Mouse (Mus musculus) lung, postnatal 0 days (tissue): Measurements from ENCODE around the gene Msantd1. TPM values are rescaled to one million over a fixed set of nuclear protein-coding genes. Genes with fewer than 3 reads are reported as not detected.

Source experiments
- ATAC-seq: fragments of 200-750 bp; cut with Nextera tagmentation; 2 replicates; pipeline ENCODE4 v1.8.0; 2017; ENCODE audit warnings: moderate library complexity
- DNase-seq: peaks from one replicate; pipeline ENCODE4 v3.0.0-alpha.2; 2016; ENCODE audit warnings: low spot score
- H3K27ac ChIP-seq: fragments of 300-500 bp; sonication (generic); 2 replicates; pipeline ENCODE4 v1.5.1; 2014; ENCODE audit warnings: antibody characterized with exemption, mild to moderate bottlenecking, low read length, mixed read lengths
- H3K27me3 ChIP-seq: fragments of 300-500 bp; sonication (generic); replicated peaks from 2 replicates; pipeline ENCODE4 v1.6.1; 2014; ENCODE audit warnings: low read length, mixed read lengths; ENCODE audit not compliant: insufficient read depth
- H3K36me3 ChIP-seq: fragments of 300-500 bp; sonication (generic); 2 replicates; pipeline ENCODE4 v1.6.1; 2014; ENCODE audit warnings: low read length, mixed read lengths; ENCODE audit not compliant: insufficient read depth
- H3K4me1 ChIP-seq: fragments of 300-500 bp; sonication (generic); 2 replicates; pipeline ENCODE4 v1.6.1; 2014; ENCODE audit warnings: antibody characterized with exemption, low read depth, low read length, mixed read lengths; ENCODE audit not compliant: insufficient read depth
- H3K4me2 ChIP-seq: fragments of 300-500 bp; sonication (generic); replicated peaks from 2 replicates; pipeline ENCODE4 v1.6.1; 2014; ENCODE audit warnings: low read depth, mild to moderate bottlenecking, low read length, moderate library complexity, mixed read lengths
- H3K4me3 ChIP-seq: fragments of 300-500 bp; sonication (generic); 2 replicates; pipeline ENCODE4 v1.5.1; 2014; ENCODE audit warnings: low read depth, low read length
- H3K9ac ChIP-seq: fragments of 300-500 bp; sonication (generic); replicated peaks from 2 replicates; pipeline ENCODE4 v1.6.1; 2014; ENCODE audit warnings: low read depth, mild to moderate bottlenecking
- H3K9me3 ChIP-seq: fragments of 300-500 bp; sonication (generic); 2 replicates; pipeline ENCODE4 v1.6.1; 2016; ENCODE audit warnings: low read length, mixed read lengths
- CTCF ChIP-seq: IDR thresholded peaks from 2 replicates; pipeline ENCODE4 v1.5.1; 2016; ENCODE audit warnings: antibody characterized with exemption, mild to moderate bottlenecking
- EP300 ChIP-seq: IDR thresholded peaks from 2 replicates; pipeline ENCODE4 v1.6.1; 2016; ENCODE audit warnings: antibody characterized with exemption, mild to moderate bottlenecking, control low read depth
- WGBS: fragments of 180-500 bp; shearing (Covaris S2); extraction: QIAGEN DNeasy Blood & Tissue Kit; methylation state at CpG from one replicate; pipeline ENCODE4 v1.1.7; 2014; 5-methylcytosine and 5-hydroxymethylcytosine counted together
- polyA plus RNA-seq: library from polyadenylated mRNA; unstranded; fragments of >200 nt; fragmentation: Nextera tagmentation; extraction: Ambion mirVana; gene quantifications from 2 replicates; pipeline ENCODE4 v1.2.1, GENCODE M21; 2015

The Msantd1 gene
- polyA plus RNA-seq, 1 experiment from 2014 or later, result 0.50 TPM

- H3K27ac ChIP-seq, result no peak overlapping the region; the same call in 1 of the 2 replicates
- H3K9me3 ChIP-seq, result no peaks in the 10 kb centered on the region
- H3K4me1 ChIP-seq, result peaks cover 20% of the 10 kb centered on the region
- no peak overlapping the region for H3K9ac ChIP-seq
- H3K27me3 ChIP-seq, result no peaks in the 10 kb centered on the region
- no peak overlapping the region for H3K4me3 ChIP-seq
- TF ChIP-seq EP300, result no peak
- TF ChIP-seq CTCF, result no peak
- H3K36me3 ChIP-seq, result no peaks in the 10 kb centered on the region
- ATAC-seq (peak; percentile 39; the same call in 1 of the 2 replicates), DNase-seq (peak; percentile 60)
- WGBS, result 28% methylated on average over 5 of the region's 5 CpGs
- H3K4me2 ChIP-seq, result no peak overlapping the region
Observed at GRCm38 (mm10) chr5:34955630-34956029, 47.8 kb downstream of the Msantd1 start.

- peaks cover 17% of the 10 kb centered on the region for H3K4me1 ChIP-seq
- ATAC-seq (no peak), DNase-seq (no peak)
- no peaks in the 10 kb centered on the region for H3K36me3 ChIP-seq
- no peak overlapping the region; the same call in 1 of the 2 replicates for H3K27ac ChIP-seq
- H3K9me3 ChIP-seq, result no peaks in the 10 kb centered on the region
- no peaks in the 10 kb centered on the region for H3K27me3 ChIP-seq
- H3K4me3 ChIP-seq, result no peak overlapping the region
- H3K4me2 ChIP-seq, result no peak overlapping the region
- no peak for TF ChIP-seq EP300
- TF ChIP-seq CTCF, result no peak
- H3K9ac ChIP-seq, result no peak overlapping the region
- 68% methylated on average over 7 of the region's 7 CpGs for WGBS
Observed at GRCm38 (mm10) chr5:34956151-34956550, 48.3 kb downstream of the Msantd1 start.

- ATAC-seq, result peak; percentile 77
Observed at GRCm38 (mm10) chr5:34957015-34957414, 49.2 kb downstream of the Msantd1 start.

GRCm38 (mm10) chr5:34960021-34960420, 52.2 kb downstream of the Msantd1 start:
- no peak overlapping the region for H3K27ac ChIP-seq
- H3K4me2 ChIP-seq, result no peak overlapping the region
- no peaks in the 10 kb centered on the region for H3K9me3 ChIP-seq
- H3K36me3 ChIP-seq, result no peaks in the 10 kb centered on the region
- DNase-seq (no peak), ATAC-seq (no peak)
- no peak for TF ChIP-seq EP300
- TF ChIP-seq CTCF, result no peak
- H3K4me1 ChIP-seq, result peaks cover 14% of the 10 kb centered on the region
- no peak overlapping the region for H3K4me3 ChIP-seq
- H3K27me3 ChIP-seq, result no peaks in the 10 kb centered on the region
- 46% methylated on average over 1 of the region's 1 CpGs for WGBS
- no peak overlapping the region for H3K9ac ChIP-seq

More at GRCm38 (mm10) chr5:34957015-34957414, 49.2 kb downstream of the Msantd1 start:
- Histone ChIP-seq H3K27me3 (no peaks in the 10 kb centered on the region), H3K4me2 (no peak overlapping the region), H3K4me3 (no peak overlapping the region), H3K27ac (peak overlapping the region; percentile 35), H3K4me1 (peaks cover 17% of the 10 kb centered on the region), H3K9ac (no peak overlapping the region), H3K9me3 (no peaks in the 10 kb centered on the region), H3K36me3 (no peaks in the 10 kb centered on the region)
- WGBS, result 31% methylated on average over 2 of the region's 2 CpGs
- peak; percentile 73 for DNase-seq
- TF ChIP-seq EP300 (no peak), CTCF (no peak)

GRCm38 (mm10) chr5:34965531-34965930, 57.7 kb downstream of the Msantd1 start:
- TF ChIP-seq CTCF (no peak), EP300 (no peak)
- no peaks in the 10 kb centered on the region for H3K4me1 ChIP-seq
- H3K36me3 ChIP-seq, result peaks cover 13% of the 10 kb centered on the region; the same call in 1 of the 2 replicates
- H3K4me3 ChIP-seq, result no peak overlapping the region
- no peak overlapping the region for H3K27ac ChIP-seq
- H3K27me3 ChIP-seq, result no peaks in the 10 kb centered on the region
- ATAC-seq (no peak), DNase-seq (no peak)
- no peak overlapping the region for H3K4me2 ChIP-seq
- 96% methylated on average over 12 of the region's 12 CpGs for WGBS
- H3K9me3 ChIP-seq, result no peaks in the 10 kb centered on the region
- no peak overlapping the region for H3K9ac ChIP-seq

- TF ChIP-seq CTCF (no peak), EP300 (peak; percentile 54; the same call in 1 of the 2 replicates)
- H3K36me3 ChIP-seq, result peaks cover 13% of the 10 kb centered on the region; the same call in 1 of the 2 replicates
- H3K4me2 ChIP-seq, result no peak overlapping the region
- ATAC-seq (peak; percentile 93), DNase-seq (peak; percentile 64)
- H3K27ac ChIP-seq, result peak overlapping the region; percentile 64; the same call in 1 of the 2 replicates
- no peaks in the 10 kb centered on the region for H3K9me3 ChIP-seq
- no peak overlapping the region for H3K9ac ChIP-seq
- no peaks in the 10 kb centered on the region for H3K4me1 ChIP-seq
- 58% methylated on average over 5 of the region's 5 CpGs for WGBS
- no peaks in the 10 kb centered on the region for H3K27me3 ChIP-seq
- H3K4me3 ChIP-seq, result no peak overlapping the region
Observed at GRCm38 (mm10) chr5:34968386-34968785, 60.6 kb downstream of the Msantd1 start.

- H3K36me3 ChIP-seq, result 0 out of 2 replicates have a peak, but pooled peaks cover 4% of the 10 kb centered on the region
- no peak overlapping the region for H3K4me3 ChIP-seq
- no peaks in the 10 kb centered on the region for H3K9me3 ChIP-seq
- H3K4me2 ChIP-seq, result no peak overlapping the region
- H3K27me3 ChIP-seq, result no peaks in the 10 kb centered on the region
- 0 out of 2 replicates have a peak, but pooled peaks have one; percentile 12 for TF ChIP-seq CTCF
- TF ChIP-seq EP300, result no peak
- DNase-seq (no peak), ATAC-seq (no peak)
- 79% methylated on average over 3 of the region's 3 CpGs for WGBS
- no peak overlapping the region for H3K9ac ChIP-seq
- no peak overlapping the region for H3K27ac ChIP-seq
- no peaks in the 10 kb centered on the region for H3K4me1 ChIP-seq
Observed at GRCm38 (mm10) chr5:34972471-34972870, 64.7 kb downstream of the Msantd1 start.

Other genes with a start within 250 kb of the Msantd1 start
- gene Nop14, start 247.9 kb upstream of the Msantd1 start, polyA plus RNA-seq, result 11.1 and 11.6 TPM in 2 replicates
- gene Grk4, start 247.6 kb upstream of the Msantd1 start, polyA plus RNA-seq, result 3.5 and 5.1 TPM in 2 replicates
- gene Htt, start 146.3 kb upstream of the Msantd1 start, polyA plus RNA-seq, result 3.7 and 3.8 TPM in 2 replicates
- gene Rgs12, start 41.4 kb downstream of the Msantd1 start, polyA plus RNA-seq, result 45.5 and 46.7 TPM in 2 replicates
- gene Hgfac, start 133.5 kb downstream of the Msantd1 start, polyA plus RNA-seq, result 0.73 and 0.82 TPM in 2 replicates
- gene Dok7, start 148.8 kb downstream of the Msantd1 start, polyA plus RNA-seq, result 0.56 and 0.67 TPM in 2 replicates
- gene Lrpap1, start 197.8 kb downstream of the Msantd1 start, polyA plus RNA-seq, result 170 and 184 TPM in 2 replicates